Mouse (Mus musculus): ENCODE data around the gene AI182371.

GRCm38 (mm10) chr2:35074328-35074727 lies 27.0 kb downstream of the AI182371 start:
- TF ChIP-seq CTCF (IDR thresholded peaks at IDR 0.05; ENCODE audit: low read depth, low read length) (no peak), POLR2A (IDR thresholded peaks at IDR 0.05; ENCODE audit: insufficient read depth, low read length) (no peak), EP300 (IDR thresholded peaks at IDR 0.05; ENCODE audit: insufficient read depth, low read depth, low read length) (no peak)

Data from ES-Bruce4 (cell line).